Mouse (Mus musculus) thymus, adult 2 months (tissue): ENCODE data around the gene Rfx8. TPM values are rescaled to one million over a fixed set of nuclear protein-coding genes. Genes with fewer than 3 reads are reported as not detected.

Experiments used
- DNase-seq: peaks from one replicate; pipeline ENCODE4 v3.0.0; 2021
- H3K27ac ChIP-seq: fragments of 200-500 bp; 2 replicates; pipeline ENCODE4 v1.5.1; 2012; ENCODE audit warnings: low read length, control low read depth; ENCODE audit not compliant: control insufficient read depth, insufficient read depth
- H3K27me3 ChIP-seq: fragments of 200-500 bp; 2 replicates; pipeline ENCODE4 v1.6.1; 2012; ENCODE audit warnings: mild to moderate bottlenecking, low read length, moderate library complexity, mixed read lengths; ENCODE audit not compliant: control insufficient read depth, insufficient read depth
- H3K36me3 ChIP-seq: fragments of 200-500 bp; 2 replicates; pipeline ENCODE4 v1.6.1; 2012; ENCODE audit warnings: mild to moderate bottlenecking, low read length, moderate library complexity; ENCODE audit not compliant: control insufficient read depth, insufficient read depth
- H3K4me1 ChIP-seq: fragments of 200-500 bp; replicated peaks from 2 replicates; pipeline ENCODE4 v1.6.1; 2012; ENCODE audit warnings: low read length; ENCODE audit not compliant: control insufficient read depth, insufficient read depth
- H3K4me3 ChIP-seq: fragments of 200-500 bp; 2 replicates; pipeline ENCODE4 v1.5.1; 2012; ENCODE audit warnings: mild to moderate bottlenecking, low read length, control low read depth, moderate library complexity; ENCODE audit not compliant: control insufficient read depth, insufficient read depth
- CTCF ChIP-seq: fragments of 200-500 bp; IDR thresholded peaks from 2 replicates; pipeline ENCODE4 v1.5.1; 2012; ENCODE audit warnings: mild to moderate bottlenecking, control low read depth, low read length, moderate library complexity, borderline replicate concordance; ENCODE audit not compliant: control insufficient read depth, poor library complexity, insufficient read depth; ENCODE audit errors: extremely low read depth
- POLR2A ChIP-seq: fragments of 200-500 bp; IDR thresholded peaks from 2 replicates; pipeline ENCODE4 v1.6.1; 2012; ENCODE audit warnings: mild to moderate bottlenecking, low read length, control low read depth, moderate library complexity; ENCODE audit not compliant: control insufficient read depth, poor library complexity, insufficient read depth; ENCODE audit errors: extremely low read depth
- WGBS: fragments of 180-500 bp; shearing (Covaris S2); methylation state at CpG from one replicate; pipeline ENCODE4 v1.1.7; 2018; 5-methylcytosine and 5-hydroxymethylcytosine counted together
- polyA plus RNA-seq: library from polyadenylated mRNA; depleted of rRNA; stranded (reverse); fragments of >200 nt; gene quantifications from 2 replicates; pipeline ENCODE4 v1.2.3, GENCODE M21; 2012

Rfx8 gene
- polyA plus RNA-seq, 1 experiment: 0.19 TPM

DNA sequence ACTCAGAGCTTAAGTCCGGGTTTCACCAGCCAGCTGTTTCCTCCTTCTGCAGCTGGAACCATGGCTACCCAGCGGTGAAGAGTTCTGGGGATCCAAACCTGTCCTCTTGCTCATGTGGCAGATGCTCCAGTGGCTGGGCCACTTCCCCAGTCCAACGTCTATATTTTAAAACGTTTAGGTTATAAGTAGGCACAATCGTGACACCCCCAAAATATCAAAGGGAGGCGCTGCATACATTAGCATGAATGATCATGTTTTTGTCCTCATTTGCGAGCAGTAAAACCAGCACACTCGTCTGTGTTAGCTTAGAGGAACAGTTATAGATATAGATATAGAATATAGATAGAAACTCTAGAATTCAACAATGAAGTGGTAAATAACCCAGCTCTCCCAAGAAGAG, 83.7 kb downstream of the Rfx8 start:
- no peak for DNase-seq
- Histone ChIP-seq H3K36me3 (no peaks in the 10 kb centered on the region), H3K4me1 (no peaks in the 10 kb centered on the region), H3K27ac (no peak overlapping the region), H3K4me3 (no peak overlapping the region), H3K27me3 (no peaks in the 10 kb centered on the region)
- WGBS: 54% methylated on average over 8 of the region's 8 CpGs
- no peak for TF ChIP-seq CTCF
- no peak for TF ChIP-seq POLR2A

DNA sequence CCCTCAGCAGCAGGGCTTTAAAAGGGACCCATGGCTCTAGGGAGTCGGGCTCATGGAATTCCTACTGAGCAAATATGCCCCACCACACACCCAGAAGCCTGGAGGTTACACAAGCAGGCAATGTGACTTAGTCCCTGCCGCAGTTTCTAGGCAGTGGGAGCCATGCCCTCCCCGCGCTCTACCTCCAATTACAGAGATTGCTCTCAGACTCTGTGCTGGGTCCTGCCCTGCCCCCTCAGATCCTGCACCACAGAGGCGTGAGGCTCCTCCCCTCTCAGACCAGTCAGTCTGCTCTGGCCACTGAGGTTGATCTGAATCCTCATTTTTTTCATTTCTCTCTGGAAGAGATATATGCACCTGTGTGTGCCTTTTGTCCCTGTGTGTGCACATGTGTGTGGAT, 84.1 kb downstream of the Rfx8 start:
- Histone ChIP-seq H3K27ac (no peak overlapping the region), H3K27me3 (no peaks in the 10 kb centered on the region), H3K36me3 (no peaks in the 10 kb centered on the region), H3K4me1 (no peaks in the 10 kb centered on the region), H3K4me3 (no peak overlapping the region)
- DNase-seq: no peak
- TF ChIP-seq POLR2A: no peak
- TF ChIP-seq CTCF: no peak
- 58% methylated on average over 5 of the region's 5 CpGs for WGBS

DNA sequence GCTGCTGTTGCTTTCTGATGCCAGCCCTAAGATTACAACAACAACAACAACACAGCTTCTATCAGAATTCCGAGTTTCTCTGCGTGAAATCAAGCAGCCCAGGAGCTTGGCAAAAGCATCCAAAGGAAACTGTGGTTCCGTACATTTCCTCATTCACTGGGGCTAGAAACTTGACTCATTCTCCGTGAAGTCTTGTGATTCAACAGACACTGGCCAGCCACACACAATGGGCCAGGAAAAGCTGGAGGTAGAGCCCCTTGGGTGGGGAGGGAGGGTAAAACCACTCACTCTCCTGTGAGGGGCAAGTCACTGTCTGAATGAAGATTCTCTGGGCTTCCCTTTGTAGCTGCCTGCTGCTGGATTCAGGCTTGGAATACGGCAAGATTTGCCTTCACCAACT, 84.6 kb downstream of the Rfx8 start:
- Histone ChIP-seq H3K4me3 (no peak overlapping the region), H3K36me3 (no peaks in the 10 kb centered on the region), H3K4me1 (no peaks in the 10 kb centered on the region), H3K27me3 (no peaks in the 10 kb centered on the region), H3K27ac (no peak overlapping the region)
- TF ChIP-seq POLR2A: no peak
- no peak for TF ChIP-seq CTCF
- DNase-seq: no peak
- 30% methylated on average over 5 of the region's 5 CpGs for WGBS

DNA sequence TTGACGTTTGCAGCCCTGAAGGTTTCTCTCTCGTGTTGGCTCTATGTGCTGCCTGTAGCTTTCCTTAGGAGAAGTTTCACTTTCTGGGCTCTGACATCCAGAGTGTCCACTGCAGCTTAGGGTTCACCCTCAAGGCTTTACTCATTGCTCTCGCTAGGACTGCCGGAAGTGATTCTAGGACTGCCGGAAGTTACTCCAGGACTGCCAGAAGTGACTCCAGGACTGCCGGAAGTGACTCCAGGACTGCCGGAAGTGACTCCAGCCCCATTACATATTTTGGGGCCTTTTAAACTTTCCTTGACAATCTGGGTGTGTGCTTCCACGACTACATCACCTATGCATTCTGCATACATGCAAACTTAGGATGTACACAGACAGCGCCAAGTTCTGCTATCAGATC, 92.2 kb downstream of the Rfx8 start:
- H3K27ac ChIP-seq: no peak overlapping the region
- 91% methylated on average over 9 of the region's 9 CpGs for WGBS
- TF ChIP-seq POLR2A (no peak), CTCF (no peak)

DNA sequence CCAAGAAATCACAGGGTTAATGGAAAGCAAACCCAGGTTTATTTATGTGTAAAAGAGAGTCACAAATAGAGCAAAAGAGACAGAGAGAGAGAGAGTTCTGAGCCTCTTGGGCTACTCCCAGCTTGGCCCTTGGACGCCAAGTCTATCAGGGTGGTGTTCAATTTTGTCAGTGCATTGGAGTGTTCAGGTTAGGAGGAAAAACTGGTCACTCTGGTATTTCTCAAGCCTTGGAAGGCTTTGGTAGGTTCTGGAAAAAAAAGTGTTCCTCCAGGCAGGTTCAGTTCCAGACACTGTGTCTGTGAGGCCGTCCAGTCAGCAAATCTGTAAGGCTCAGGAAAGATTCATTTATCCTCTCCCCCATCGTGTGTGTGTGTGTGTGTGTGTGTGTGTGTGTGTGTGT, 95.3 kb downstream of the Rfx8 start:
- TF ChIP-seq POLR2A (no peak), CTCF (no peak)
- 77% methylated on average over 3 of the region's 3 CpGs for WGBS
- no peak for DNase-seq
- Histone ChIP-seq H3K4me1 (no peaks in the 10 kb centered on the region), H3K4me3 (no peak overlapping the region), H3K36me3 (no peaks in the 10 kb centered on the region), H3K27ac (no peak overlapping the region), H3K27me3 (no peaks in the 10 kb centered on the region)

More for the DNA sequence above, 92.2 kb downstream of the Rfx8 start:
- H3K4me3 ChIP-seq: no peak overlapping the region
- H3K36me3 ChIP-seq: no peaks in the 10 kb centered on the region
- no peaks in the 10 kb centered on the region for H3K27me3 ChIP-seq
- H3K4me1 ChIP-seq: no peaks in the 10 kb centered on the region
- no peak for DNase-seq

DNA sequence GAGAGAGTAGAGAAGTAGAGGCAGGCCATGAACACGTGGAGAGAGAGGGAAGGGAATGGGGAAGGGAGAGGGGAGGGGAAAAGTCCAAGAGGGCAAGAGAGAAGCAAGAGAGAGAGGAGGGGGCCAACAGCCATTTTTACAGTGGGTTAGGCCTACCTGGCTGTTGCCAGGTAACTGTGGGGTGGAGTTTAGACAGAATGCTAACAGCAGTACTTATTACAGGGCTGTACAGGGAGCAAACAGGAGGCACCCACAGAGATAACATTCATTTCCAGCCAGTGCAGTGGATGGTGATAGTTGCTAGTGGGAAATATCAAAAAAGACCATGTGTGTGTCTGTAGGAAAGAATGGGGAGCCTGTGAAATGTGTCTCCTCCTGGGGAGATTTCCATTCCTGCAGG, 97.1 kb downstream of the Rfx8 start:
- no peak for DNase-seq
- Histone ChIP-seq H3K27me3 (no peaks in the 10 kb centered on the region), H3K4me3 (no peak overlapping the region), H3K27ac (no peak overlapping the region), H3K36me3 (no peaks in the 10 kb centered on the region), H3K4me1 (no peaks in the 10 kb centered on the region)
- 81% methylated on average over 1 of the region's 1 CpGs for WGBS
- TF ChIP-seq CTCF (no peak), POLR2A (no peak)

DNA sequence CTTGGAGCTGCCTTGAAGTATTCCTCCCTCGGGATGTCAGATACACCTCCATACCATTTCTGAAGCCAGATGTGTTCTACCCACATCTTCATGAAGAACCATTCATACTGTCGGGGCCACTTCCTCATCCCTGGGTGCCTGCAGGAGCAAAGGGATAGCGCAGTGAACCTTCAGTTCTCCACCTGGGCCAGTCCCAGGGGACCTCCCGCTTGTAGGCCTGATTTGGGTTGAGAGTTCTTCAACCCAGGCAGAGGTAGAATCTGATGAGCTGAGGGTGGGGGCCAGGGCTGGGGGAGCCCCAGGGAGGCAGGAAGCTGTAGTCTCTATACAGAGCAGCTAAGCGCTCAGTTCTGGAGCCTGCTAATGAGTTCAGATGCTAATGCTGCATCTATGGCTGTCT, 97.7 kb downstream of the Rfx8 start:
- 95% methylated on average over 5 of the region's 5 CpGs for WGBS
- no peak for TF ChIP-seq CTCF
- TF ChIP-seq POLR2A: no peak

More for the DNA sequence above, 97.7 kb downstream of the Rfx8 start:
- Histone ChIP-seq H3K4me1 (no peaks in the 10 kb centered on the region), H3K27me3 (no peaks in the 10 kb centered on the region), H3K27ac (no peak overlapping the region), H3K36me3 (no peaks in the 10 kb centered on the region), H3K4me3 (no peak overlapping the region)
- DNase-seq: no peak
